ENCODE assay signal across 8 mouse cellular contexts in genomic region chr7:28921722-28922465, GRCm38 (mm10). TPM values are rescaled to one million over a fixed set of nuclear protein-coding genes. Genes with fewer than 3 reads are reported as not detected.
A peak's percentile ranks its signal among the peaks of the same experiment; 100 is the strongest.
DNase-seq lines count a peak whose midpoint lies in the region; ATAC-seq and TF ChIP-seq lines count a peak whose summit lies in the region.

No protein-coding gene starts in this region.

- intact Hi-C loops in heart, postnatal 36 days (cut with DNase I), result loop anchor here (2.0 to 10.0 kb wide), 2 partner anchors 39 to 547 kb away; partner anchors contain the start of gene Plekhg2

- peak overlapping the region; percentile 95 to 99 for H3K27ac ChIP-seq in heart, embryonic 14.5 days (replicated peaks in 1 of 2; ENCODE audit: control insufficient read depth in 1 of 2, insufficient read depth in 1 of 2, low read depth in 2 of 2, low read length in 2 of 2)
- H3K27ac ChIP-seq in lung, embryonic 16.5 days (ENCODE audit: low read length), result peak overlapping the region; percentile 28; the same call in 1 of the 2 replicates
- peak overlapping the region; percentile 99 for H3K27ac ChIP-seq in embryonic fibroblast, embryonic 13.5 days (ENCODE audit: insufficient read depth, low read length)
- H3K27ac ChIP-seq in stomach, embryonic 16.5 days (ENCODE audit: low read length), result peak overlapping the region; percentile 77

- no peak for TF ChIP-seq POLR2A in embryonic fibroblast, embryonic 13.5 days (IDR thresholded peaks at IDR 0.05; ENCODE audit: low read depth, low read length)

- ATAC-seq in heart, embryonic 14.5 days (ENCODE audit: insufficient number of reproducible peaks, insufficient read depth, low FRiP score, low read depth), result no peak
- no peak for ATAC-seq in lung, embryonic 16.5 days (ENCODE audit: low read depth)
- ATAC-seq in stomach, embryonic 16.5 days (ENCODE audit: insufficient read depth, low FRiP score), result no peak

- H3K9me3 ChIP-seq in heart, embryonic 14.5 days (ENCODE audit: control insufficient read depth, low read length), result no peaks in the 10 kb centered on the region
- H3K9me3 ChIP-seq in lung, embryonic 16.5 days (ENCODE audit: control insufficient read depth, low read length), result no peaks in the 10 kb centered on the region
- no peaks in the 10 kb centered on the region for H3K9me3 ChIP-seq in stomach, embryonic 16.5 days (replicated peaks; ENCODE audit: control insufficient read depth, low read length)

- peaks cover 30% of the 10 kb centered on the region for H3K36me3 ChIP-seq in heart, embryonic 14.5 days (ENCODE audit: control insufficient read depth, insufficient read depth, low read length)
- peaks cover 5% of the 10 kb centered on the region; the same call in 1 of the 2 replicates for H3K36me3 ChIP-seq in lung, embryonic 16.5 days (ENCODE audit: control insufficient read depth, insufficient read depth, low read length)
- H3K36me3 ChIP-seq in stomach, embryonic 16.5 days (ENCODE audit: control insufficient read depth, insufficient read depth, low read length), result 0 out of 2 replicates have a peak, but pooled peaks cover 5% of the 10 kb centered on the region

- WGBS in heart, embryonic 14.5 days, result 57% methylated on average over 8 of the region's 8 CpGs
- WGBS in lung, embryonic 16.5 days, result 77% methylated on average over 8 of the region's 8 CpGs
- 73% methylated on average over 8 of the region's 8 CpGs for whole genome bisulfite sequencing in stomach, embryonic 16.5 days

- H3K4me3 ChIP-seq in heart, embryonic 14.5 days (ENCODE audit: control insufficient read depth in 1 of 2, insufficient read depth in 1 of 2, low read depth in 1 of 2, low read length in 2 of 2), result no peak overlapping the region
- H3K4me3 ChIP-seq in lung, embryonic 16.5 days (ENCODE audit: low read length), result no peak overlapping the region
- H3K4me3 ChIP-seq in embryonic fibroblast, embryonic 13.5 days (ENCODE audit: insufficient read depth, low read length), result no peak overlapping the region
- no peak overlapping the region for H3K4me3 ChIP-seq in stomach, embryonic 16.5 days (replicated peaks; ENCODE audit: low read length)

- no peaks in the 10 kb centered on the region for H3K27me3 ChIP-seq in heart, embryonic 14.5 days (ENCODE audit: control insufficient read depth, insufficient read depth, low read length)
- H3K27me3 ChIP-seq in lung, embryonic 16.5 days (ENCODE audit: control insufficient read depth, insufficient read depth, low read depth, low read length), result no peaks in the 10 kb centered on the region; the same call in 1 of the 2 replicates
- no peaks in the 10 kb centered on the region for H3K27me3 ChIP-seq in stomach, embryonic 16.5 days (ENCODE audit: control insufficient read depth, insufficient read depth, low read length)

- no peak for DNase-seq in heart, postnatal 36 days
- DNase-seq in lung, postnatal 36 days, result no peak
- no peak for DNase-seq in ovary, postnatal 14 days (ENCODE audit: low spot score)
- no peak for DNase-seq in urinary bladder, postnatal 25 days (ENCODE audit: low spot score)

- no peak for TF ChIP-seq CTCF in embryonic fibroblast, embryonic 13.5 days (IDR thresholded peaks at IDR 0.05; ENCODE audit: borderline replicate concordance, insufficient read depth, low read length)

- H3K4me1 ChIP-seq in heart, embryonic 14.5 days (ENCODE audit: control insufficient read depth in 2 of 2, insufficient read depth in 2 of 2, low read length in 2 of 2), result peaks cover 78 to 95% of the 10 kb centered on the region in 2 experiments
- H3K4me1 ChIP-seq in lung, embryonic 16.5 days (replicated peaks; ENCODE audit: control insufficient read depth, insufficient read depth, low read length), result peaks cover 81% of the 10 kb centered on the region
- peaks cover 65% of the 10 kb centered on the region for H3K4me1 ChIP-seq in embryonic fibroblast, embryonic 13.5 days (ENCODE audit: control insufficient read depth, insufficient read depth, low read length)
- H3K4me1 ChIP-seq in stomach, embryonic 16.5 days (ENCODE audit: control insufficient read depth, insufficient read depth, low read length), result peaks cover 95% of the 10 kb centered on the region

- H3K9ac ChIP-seq in heart, embryonic 14.5 days (ENCODE audit: low read length), result peak overlapping the region; percentile 72; the same call in 1 of the 2 replicates
- H3K9ac ChIP-seq in lung, embryonic 16.5 days (ENCODE audit: low read length), result no peak overlapping the region
- no peak overlapping the region for H3K9ac ChIP-seq in stomach, embryonic 16.5 days (ENCODE audit: low read length)

- no peak overlapping the region for H3K4me2 ChIP-seq in heart, embryonic 14.5 days (ENCODE audit: low read length)
- no peak overlapping the region for H3K4me2 ChIP-seq in lung, embryonic 16.5 days (ENCODE audit: low read depth, low read length)
- no peak overlapping the region for H3K4me2 ChIP-seq in stomach, embryonic 16.5 days (ENCODE audit: low read depth, low read length)

RNA-seq across cellular contexts. Expression of gene Actn4, which starts 40.2 kb away (rescaled TPM):
- polyA plus RNA-seq in heart, embryonic 14.5 days (2014; fragmentation: Nextera tagmentation; extraction: Ambion mirVana), result 221 and 228 TPM in 2 replicates
- 10 to 100 TPM; 69.4 to 81.8 TPM for total RNA-seq in heart, postnatal 36 days (2021)
- polyA plus RNA-seq in lung, embryonic 16.5 days (2015; fragmentation: Nextera tagmentation; extraction: Ambion mirVana), result 313 and 319 TPM in 2 replicates
- polyA plus RNA-seq in embryonic fibroblast, embryonic 13.5 days (2011; ENCODE audit: insufficient read length, low read depth, missing spikeins), result 446 and 575 TPM in 2 replicates
- 413 and 449 TPM in 2 replicates for polyA plus RNA-seq in stomach, embryonic 16.5 days (2015; fragmentation: Nextera tagmentation; extraction: Ambion mirVana)

RNA-seq across cellular contexts. Expression of gene Capn12, which starts 40.7 kb away (rescaled TPM):
- 0.27 and 0.46 TPM in 2 replicates for polyA plus RNA-seq in heart, embryonic 14.5 days (2014; fragmentation: Nextera tagmentation; extraction: Ambion mirVana)
- under 1 TPM; 0.19 to 0.27 TPM for total RNA-seq in heart, postnatal 36 days (2021)
- polyA plus RNA-seq in lung, embryonic 16.5 days (2015; fragmentation: Nextera tagmentation; extraction: Ambion mirVana), result 0.43 and 0.49 TPM in 2 replicates
- polyA plus RNA-seq in embryonic fibroblast, embryonic 13.5 days (2011; ENCODE audit: insufficient read length, low read depth, missing spikeins), result 0.23 TPM in 1 of 2 replicates, not detected in the other
- polyA plus RNA-seq in stomach, embryonic 16.5 days (2015; fragmentation: Nextera tagmentation; extraction: Ambion mirVana), result 0.56 and 0.59 TPM in 2 replicates

RNA-seq across cellular contexts. Expression of gene Lgals7, which starts 58.2 kb away (rescaled TPM):
- polyA plus RNA-seq in heart, embryonic 14.5 days (2014; fragmentation: Nextera tagmentation; extraction: Ambion mirVana), result 1.3 and 2.6 TPM in 2 replicates
- total RNA-seq in heart, postnatal 36 days (2021), result 1 to 10 TPM in 1 of 2 experiments, under 1 TPM in 1; 0.73 to 1.4 TPM
- polyA plus RNA-seq in lung, embryonic 16.5 days (2015; fragmentation: Nextera tagmentation; extraction: Ambion mirVana), result 1.0 and 2.8 TPM in 2 replicates
- 1.5 and 4.3 TPM in 2 replicates for polyA plus RNA-seq in embryonic fibroblast, embryonic 13.5 days (2011; ENCODE audit: insufficient read length, low read depth, missing spikeins)
- polyA plus RNA-seq in stomach, embryonic 16.5 days (2015; fragmentation: Nextera tagmentation; extraction: Ambion mirVana), result 5.8 and 9.9 TPM in 2 replicates

RNA-seq across cellular contexts. Expression of gene Eif3k, which starts 59.8 kb away (rescaled TPM):
- 286 and 319 TPM in 2 replicates for polyA plus RNA-seq in heart, embryonic 14.5 days (2014; fragmentation: Nextera tagmentation; extraction: Ambion mirVana)
- total RNA-seq in heart, postnatal 36 days (2021), result 100 to 1,000 TPM; 159 to 163 TPM
- polyA plus RNA-seq in lung, embryonic 16.5 days (2015; fragmentation: Nextera tagmentation; extraction: Ambion mirVana), result 366 and 367 TPM in 2 replicates
- polyA plus RNA-seq in embryonic fibroblast, embryonic 13.5 days (2011; ENCODE audit: insufficient read length, low read depth, missing spikeins), result 328 and 347 TPM in 2 replicates
- polyA plus RNA-seq in stomach, embryonic 16.5 days (2015; fragmentation: Nextera tagmentation; extraction: Ambion mirVana), result 339 and 345 TPM in 2 replicates

RNA-seq across cellular contexts. Expression of gene Map4k1, which starts 60.0 kb away (rescaled TPM):
- polyA plus RNA-seq in heart, embryonic 14.5 days (2014; fragmentation: Nextera tagmentation; extraction: Ambion mirVana), result 2.8 and 3.3 TPM in 2 replicates
- under 1 TPM; 0.61 to 0.81 TPM for total RNA-seq in heart, postnatal 36 days (2021)
- 8.9 and 10.7 TPM in 2 replicates for polyA plus RNA-seq in lung, embryonic 16.5 days (2015; fragmentation: Nextera tagmentation; extraction: Ambion mirVana)
- polyA plus RNA-seq in embryonic fibroblast, embryonic 13.5 days (2011; ENCODE audit: insufficient read length, low read depth, missing spikeins), result 2.0 and 2.2 TPM in 2 replicates
- 7.9 and 8.4 TPM in 2 replicates for polyA plus RNA-seq in stomach, embryonic 16.5 days (2015; fragmentation: Nextera tagmentation; extraction: Ambion mirVana)

Comparison
In these comparisons a context has a peak if more than half of its experiments do, and no peak if none do; other contexts are left out.
1. H3K27ac ChIP-seq: peak in every context shown above with its lines; median percentile 99 in embryonic fibroblast, embryonic 13.5 days; 97 in heart, embryonic 14.5 days; 77 in stomach, embryonic 16.5 days; 28 in lung, embryonic 16.5 days.